Comparison of ENCODE assay signal across 10 mouse cellular contexts in the genomic region with DNA sequence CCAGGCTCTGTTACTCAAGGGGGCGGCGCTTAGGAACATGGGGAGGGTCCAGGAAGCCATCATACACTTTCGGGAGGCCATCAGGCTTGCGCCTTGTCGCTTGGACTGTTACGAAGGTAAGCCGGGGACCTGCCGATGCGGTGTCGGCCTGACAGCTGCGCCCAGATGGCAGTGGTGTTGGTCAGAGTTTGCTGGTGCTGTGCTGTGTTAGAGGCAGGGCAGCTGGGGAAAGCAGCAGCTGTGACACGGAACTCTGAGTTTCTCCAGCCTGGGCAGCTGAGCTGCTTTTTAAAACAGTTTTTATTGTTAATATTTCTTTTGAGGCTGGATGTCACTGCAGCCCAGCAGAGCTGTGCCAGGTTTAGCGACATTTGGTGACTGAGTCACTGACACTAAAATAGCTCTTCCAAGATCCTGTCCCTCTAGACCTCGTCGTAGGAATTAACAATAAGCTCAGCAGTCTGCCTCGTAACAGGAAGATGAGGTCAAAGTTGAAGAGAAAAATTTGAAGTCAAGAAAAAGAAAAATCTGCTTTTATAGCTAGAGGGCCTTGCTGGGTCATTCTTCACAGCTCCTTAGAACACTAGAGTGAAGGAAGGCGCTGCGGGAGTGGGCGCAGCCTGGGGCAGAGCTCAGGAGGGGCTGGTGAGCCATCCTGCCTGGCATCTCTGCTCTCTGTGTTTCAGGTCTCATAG. TPM values are rescaled to one million over a fixed set of nuclear protein-coding genes. Genes with fewer than 3 reads are reported as not detected.
DNase-seq lines count a peak whose midpoint lies in the region; ATAC-seq and TF ChIP-seq lines count a peak whose summit lies in the region.
"Had no signal": no experiment of that assay in that cellular context is flagged by ENCODE, and none has a peak within 500 bp of the region (broad histone marks: within the 10 kb centered on the region; RNA-seq: fewer than 3 reads in every experiment).

No protein-coding gene starts in this region.

- no peak overlapping the region for H3K4me3 ChIP-seq in hindbrain, embryonic 13.5 days
- H3K4me3 ChIP-seq in hindbrain, embryonic 14.5 days (replicated peaks; ENCODE audit: low read length), result no peak overlapping the region
- H3K4me3 ChIP-seq in embryonic facial prominence, embryonic 14.5 days (ENCODE audit: low read depth, low read length), result no peak overlapping the region
- no peak overlapping the region for H3K4me3 ChIP-seq in heart, postnatal 0 days (ENCODE audit: low read depth, low read length)
- H3K4me3 ChIP-seq in lung, embryonic 16.5 days (ENCODE audit: low read length), result no peak overlapping the region
- no peak overlapping the region for H3K4me3 ChIP-seq in midbrain, embryonic 14.5 days (replicated peaks; ENCODE audit: low read depth, low read length)
- H3K4me3 ChIP-seq: liver, embryonic 15.5 days had no signal

- no peak for DNase-seq in hindbrain, embryonic 14.5 days (ENCODE audit: low spot score)
- peak; percentile 53 for DNase-seq in embryonic facial prominence, embryonic 14.5 days (ENCODE audit: low spot score)
- DNase-seq in heart, postnatal 0 days (ENCODE audit: low spot score), result peak; percentile 69
- no peak for DNase-seq in frontal cortex, postnatal 36 days (ENCODE audit: low spot score in 2 of 2)
- DNase-seq in urinary bladder, postnatal 25 days (ENCODE audit: low spot score), result no peak
- no peak for DNase-seq in midbrain, embryonic 14.5 days
- DNase-seq: cerebellum, postnatal 10 days had no signal

- no peak for ATAC-seq in hindbrain, embryonic 13.5 days (ENCODE audit: low FRiP score)
- no peak for ATAC-seq in hindbrain, embryonic 14.5 days (ENCODE audit: low FRiP score)
- peak; percentile 80; the same call in 1 of the 2 replicates for ATAC-seq in embryonic facial prominence, embryonic 14.5 days (ENCODE audit: low read depth)
- peak; percentile 78 for ATAC-seq in heart, postnatal 0 days (ENCODE audit: insufficient read depth, low read depth)
- peak; percentile 83 for ATAC-seq in lung, embryonic 16.5 days (ENCODE audit: low read depth)
- ATAC-seq in midbrain, embryonic 14.5 days (ENCODE audit: low FRiP score, low TSS enrichment), result no peak

- peaks cover 99% of the 10 kb centered on the region for H3K36me3 ChIP-seq in hindbrain, embryonic 13.5 days
- peaks cover 100% of the 10 kb centered on the region for H3K36me3 ChIP-seq in hindbrain, embryonic 14.5 days (replicated peaks; ENCODE audit: control insufficient read depth, insufficient read depth)
- peaks cover 100% of the 10 kb centered on the region for H3K36me3 ChIP-seq in embryonic facial prominence, embryonic 14.5 days (ENCODE audit: control insufficient read depth, insufficient read depth, low read length)
- peaks cover 98% of the 10 kb centered on the region for H3K36me3 ChIP-seq in heart, postnatal 0 days (replicated peaks; ENCODE audit: control insufficient read depth, insufficient read depth, low read length)
- H3K36me3 ChIP-seq in lung, embryonic 16.5 days (ENCODE audit: control insufficient read depth, insufficient read depth, low read length), result peaks cover 80% of the 10 kb centered on the region
- H3K36me3 ChIP-seq in midbrain, embryonic 14.5 days (ENCODE audit: control insufficient read depth, insufficient read depth, low read length), result peaks cover 100% of the 10 kb centered on the region

- no peaks in the 10 kb centered on the region for H3K27me3 ChIP-seq in hindbrain, embryonic 13.5 days
- H3K27me3 ChIP-seq in hindbrain, embryonic 14.5 days (ENCODE audit: control insufficient read depth, insufficient read depth, low read length), result no peaks in the 10 kb centered on the region
- no peaks in the 10 kb centered on the region for H3K27me3 ChIP-seq in embryonic facial prominence, embryonic 14.5 days (replicated peaks; ENCODE audit: control insufficient read depth, insufficient read depth, low read length)
- no peaks in the 10 kb centered on the region for H3K27me3 ChIP-seq in heart, postnatal 0 days (ENCODE audit: control insufficient read depth, insufficient read depth, low read length)
- H3K27me3 ChIP-seq in lung, embryonic 16.5 days (ENCODE audit: control insufficient read depth, insufficient read depth, low read depth, low read length), result no peaks in the 10 kb centered on the region
- H3K27me3 ChIP-seq in midbrain, embryonic 14.5 days (ENCODE audit: control insufficient read depth, insufficient read depth, low read length), result no peaks in the 10 kb centered on the region
- H3K27me3 ChIP-seq: liver, embryonic 15.5 days had no signal

- H3K9me3 ChIP-seq in hindbrain, embryonic 13.5 days, result no peaks in the 10 kb centered on the region
- no peaks in the 10 kb centered on the region for H3K9me3 ChIP-seq in hindbrain, embryonic 14.5 days (ENCODE audit: control insufficient read depth, low read length)
- no peaks in the 10 kb centered on the region for H3K9me3 ChIP-seq in embryonic facial prominence, embryonic 14.5 days (ENCODE audit: control insufficient read depth, low read length)
- no peaks in the 10 kb centered on the region for H3K9me3 ChIP-seq in heart, postnatal 0 days (replicated peaks; ENCODE audit: control insufficient read depth, low read length)
- no peaks in the 10 kb centered on the region for H3K9me3 ChIP-seq in lung, embryonic 16.5 days (ENCODE audit: control insufficient read depth, low read length)
- no peaks in the 10 kb centered on the region for H3K9me3 ChIP-seq in midbrain, embryonic 14.5 days (ENCODE audit: control insufficient read depth, low read length)
- H3K9me3 ChIP-seq: liver, embryonic 15.5 days had no signal

- no peak for TF ChIP-seq CTCF in heart, postnatal 0 days (IDR thresholded peaks at IDR 0.05; ENCODE audit: low read depth)

- no peak overlapping the region for H3K9ac ChIP-seq in hindbrain, embryonic 13.5 days
- H3K9ac ChIP-seq in hindbrain, embryonic 14.5 days, result no peak overlapping the region
- no peak overlapping the region for H3K9ac ChIP-seq in embryonic facial prominence, embryonic 14.5 days (ENCODE audit: low read depth, low read length)
- H3K9ac ChIP-seq in heart, postnatal 0 days (replicated peaks; ENCODE audit: low read depth, low read length), result no peak overlapping the region
- H3K9ac ChIP-seq in lung, embryonic 16.5 days (ENCODE audit: low read length), result no peak overlapping the region
- no peak overlapping the region for H3K9ac ChIP-seq in midbrain, embryonic 14.5 days (replicated peaks; ENCODE audit: low read length)
- H3K9ac ChIP-seq: liver, embryonic 15.5 days had no signal

- TF ChIP-seq EP300 in heart, postnatal 0 days (IDR thresholded peaks at IDR 0.05; ENCODE audit: low read depth), result no peak

- WGBS in hindbrain, embryonic 13.5 days, result 87% methylated on average over 19 of the region's 19 CpGs
- WGBS in hindbrain, embryonic 14.5 days, result 87% methylated on average over 19 of the region's 19 CpGs
- WGBS in embryonic facial prominence, embryonic 14.5 days, result 81% methylated on average over 19 of the region's 19 CpGs
- WGBS in heart, postnatal 0 days, result 63% methylated on average over 19 of the region's 19 CpGs
- WGBS in lung, embryonic 16.5 days, result 68% methylated on average over 19 of the region's 19 CpGs
- WGBS in midbrain, embryonic 14.5 days, result 96% methylated on average over 19 of the region's 19 CpGs

- peak overlapping the region; percentile 55 for H3K27ac ChIP-seq in hindbrain, embryonic 13.5 days
- H3K27ac ChIP-seq in hindbrain, embryonic 14.5 days, result no peak overlapping the region
- H3K27ac ChIP-seq in embryonic facial prominence, embryonic 14.5 days (replicated peaks; ENCODE audit: low read depth, low read length), result peak overlapping the region; percentile 58
- peak overlapping the region; percentile 83 for H3K27ac ChIP-seq in heart, postnatal 0 days (ENCODE audit: low read depth)
- no peak overlapping the region for H3K27ac ChIP-seq in lung, embryonic 16.5 days (ENCODE audit: low read length)
- no peak overlapping the region for H3K27ac ChIP-seq in midbrain, embryonic 14.5 days (replicated peaks; ENCODE audit: low read depth, low read length)
- H3K27ac ChIP-seq: liver, embryonic 15.5 days had no signal

- H3K4me1 ChIP-seq in hindbrain, embryonic 13.5 days (replicated peaks), result no peaks in the 10 kb centered on the region
- H3K4me1 ChIP-seq in hindbrain, embryonic 14.5 days (replicated peaks; ENCODE audit: control insufficient read depth, insufficient read depth, low read length), result no peaks in the 10 kb centered on the region
- H3K4me1 ChIP-seq in embryonic facial prominence, embryonic 14.5 days (ENCODE audit: control insufficient read depth, insufficient read depth, low read length), result no peaks in the 10 kb centered on the region
- no peaks in the 10 kb centered on the region for H3K4me1 ChIP-seq in heart, postnatal 0 days (ENCODE audit: control insufficient read depth, insufficient read depth)
- H3K4me1 ChIP-seq in lung, embryonic 16.5 days (replicated peaks; ENCODE audit: control insufficient read depth, insufficient read depth, low read length), result no peaks in the 10 kb centered on the region
- H3K4me1 ChIP-seq in midbrain, embryonic 14.5 days (ENCODE audit: control insufficient read depth, insufficient read depth, low read length), result no peaks in the 10 kb centered on the region
- H3K4me1 ChIP-seq: liver, embryonic 15.5 days had no signal

- no peak overlapping the region for H3K4me2 ChIP-seq in hindbrain, embryonic 13.5 days
- no peak overlapping the region for H3K4me2 ChIP-seq in hindbrain, embryonic 14.5 days (replicated peaks)
- no peak overlapping the region for H3K4me2 ChIP-seq in embryonic facial prominence, embryonic 14.5 days (ENCODE audit: low read depth, low read length)
- no peak overlapping the region for H3K4me2 ChIP-seq in heart, postnatal 0 days (ENCODE audit: low read depth, low read length)
- no peak overlapping the region for H3K4me2 ChIP-seq in lung, embryonic 16.5 days (ENCODE audit: low read depth, low read length)
- no peak overlapping the region for H3K4me2 ChIP-seq in midbrain, embryonic 14.5 days (ENCODE audit: low read length)
- H3K4me2 ChIP-seq: liver, embryonic 15.5 days had no signal

RNA-seq across cellular contexts. Expression of a gene that starts 18.1 kb away (rescaled TPM):
- polyA plus RNA-seq in hindbrain, embryonic 13.5 days (2015; fragmentation: Nextera tagmentation; extraction: Ambion mirVana), result 46.7 and 51.8 TPM in 2 replicates
- 27.2 and 28.8 TPM in 2 replicates for polyA plus RNA-seq in hindbrain, embryonic 14.5 days (2014; fragmentation: Nextera tagmentation; extraction: Ambion mirVana)
- 23.1 and 24.9 TPM in 2 replicates for polyA plus RNA-seq in embryonic facial prominence, embryonic 14.5 days (2014; fragmentation: Nextera tagmentation; extraction: Ambion mirVana)
- total RNA-seq in heart, postnatal 0 days (2014; rRNA removed; ENCODE audit: low replicate concordance), result 30.1 and 38.9 TPM in 2 replicates
- 33.1 and 36.9 TPM in 2 replicates for polyA plus RNA-seq in heart, postnatal 0 days (2015; fragmentation: Nextera tagmentation; extraction: Ambion mirVana)
- polyA plus RNA-seq in lung, embryonic 16.5 days (2015; fragmentation: Nextera tagmentation; extraction: Ambion mirVana), result 42.8 and 44.0 TPM in 2 replicates
- 27.5 and 39.6 TPM in 2 replicates for polyA plus RNA-seq in midbrain, embryonic 14.5 days (2014; fragmentation: Nextera tagmentation; extraction: Ambion mirVana)

RNA-seq across cellular contexts. Expression of a gene that starts 47.9 kb away (rescaled TPM):
- polyA plus RNA-seq in hindbrain, embryonic 13.5 days (2015; fragmentation: Nextera tagmentation; extraction: Ambion mirVana), result 159 and 173 TPM in 2 replicates
- polyA plus RNA-seq in hindbrain, embryonic 14.5 days (2014; fragmentation: Nextera tagmentation; extraction: Ambion mirVana), result 57.1 and 62.5 TPM in 2 replicates
- polyA plus RNA-seq in embryonic facial prominence, embryonic 14.5 days (2014; fragmentation: Nextera tagmentation; extraction: Ambion mirVana), result 50.3 and 51.8 TPM in 2 replicates
- 157 and 179 TPM in 2 replicates for total RNA-seq in heart, postnatal 0 days (2014; rRNA removed; ENCODE audit: low replicate concordance)
- polyA plus RNA-seq in heart, postnatal 0 days (2015; fragmentation: Nextera tagmentation; extraction: Ambion mirVana), result 97.2 and 106 TPM in 2 replicates
- 158 and 162 TPM in 2 replicates for polyA plus RNA-seq in lung, embryonic 16.5 days (2015; fragmentation: Nextera tagmentation; extraction: Ambion mirVana)
- polyA plus RNA-seq in midbrain, embryonic 14.5 days (2014; fragmentation: Nextera tagmentation; extraction: Ambion mirVana), result 62.1 and 196 TPM in 2 replicates

Comparison
In these comparisons a context has a peak if more than half of its experiments do, and no peak if none do; other contexts are left out.
1. H3K27ac ChIP-seq: peak in hindbrain, embryonic 13.5 days (single experiment), embryonic facial prominence, embryonic 14.5 days (single experiment) and heart, postnatal 0 days (single experiment); none in hindbrain, embryonic 14.5 days (single experiment), lung, embryonic 16.5 days (single experiment) and midbrain, embryonic 14.5 days (single experiment).
2. ATAC-seq: peak in embryonic facial prominence, embryonic 14.5 days (single experiment), heart, postnatal 0 days (single experiment) and lung, embryonic 16.5 days (single experiment); none in hindbrain, embryonic 13.5 days (single experiment), hindbrain, embryonic 14.5 days (single experiment) and midbrain, embryonic 14.5 days (single experiment).
3. DNase-seq: peak in embryonic facial prominence, embryonic 14.5 days (single experiment) and heart, postnatal 0 days (single experiment); none in hindbrain, embryonic 14.5 days (single experiment), frontal cortex, postnatal 36 days (0 of 2), urinary bladder, postnatal 25 days (single experiment) and midbrain, embryonic 14.5 days (single experiment).